Mouse (Mus musculus) frontal cortex, postnatal 14 days (tissue): Measurements from ENCODE around the gene Myh1.
A peak's percentile ranks its signal among the peaks of the same experiment; 100 is the strongest.

ENCODE experiments used
- DNase-seq, 2 experiments: peaks; one replicate each; pipeline ENCODE4 v3.0.0; 2022; ENCODE audit warnings: low spot score in 2 of 2

Gene Myh1

GRCm38 (mm10) chr11:67199752-67200151 lies at the start of gene Myh1:
Gene Myh1, plus strand, starts transcription at chr11:67200052.
- DNase-seq: no peak

GRCm38 (mm10) chr11:67150237-67150636 lies 49.6 kb upstream of the Myh1 start:
- DNase-seq: no peak

GRCm38 (mm10) chr11:67151159-67151558 lies 48.7 kb upstream of the Myh1 start:
- DNase-seq: no peak

GRCm38 (mm10) chr11:67151651-67152630 lies 47.9 kb upstream of the Myh1 start:
- no peak for DNase-seq

DNA sequence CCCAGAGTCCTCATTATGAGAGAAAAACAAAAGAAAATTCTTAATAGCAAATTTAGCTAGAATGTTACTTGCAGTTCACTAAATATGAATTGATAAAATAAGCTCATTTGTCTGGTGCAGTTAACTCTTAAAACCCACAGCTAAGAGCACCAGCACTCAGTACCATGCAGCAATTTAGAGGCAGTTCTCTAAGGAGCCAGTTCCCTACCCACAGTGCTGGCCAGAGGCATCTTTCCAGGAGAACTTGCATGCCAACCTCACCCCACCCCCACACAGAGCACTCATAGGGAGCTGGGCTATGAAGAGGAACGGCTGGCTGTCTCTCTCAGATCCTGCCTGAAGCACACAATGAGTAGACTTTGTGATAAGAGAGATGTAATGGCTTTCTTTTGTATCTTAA lies 46.7 kb upstream of the Myh1 start:
- peak; percentile 25 to 47 for DNase-seq

DNA sequence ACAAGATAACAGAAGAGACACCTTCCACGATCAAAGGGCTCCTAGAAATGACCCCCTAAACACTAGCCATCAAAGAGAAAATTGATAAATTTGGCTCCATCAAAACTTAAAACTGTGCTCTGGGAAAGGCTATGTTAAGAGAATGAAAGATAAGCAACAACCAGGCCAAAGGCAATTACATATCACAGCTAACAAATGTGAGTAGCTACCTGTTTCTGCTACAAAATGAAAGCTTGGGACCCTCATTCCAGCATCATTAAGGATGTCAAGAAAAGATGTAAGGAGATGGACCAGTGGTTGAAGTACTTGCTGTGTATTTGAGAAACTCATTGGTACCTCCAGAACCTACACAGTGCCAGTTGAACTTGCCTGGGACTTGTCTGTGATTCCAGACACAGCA lies 46.0 kb upstream of the Myh1 start:
- no peak for DNase-seq

GRCm38 (mm10) chr11:67155650-67156049 lies 44.2 kb upstream of the Myh1 start:
- DNase-seq: no peak

DNA sequence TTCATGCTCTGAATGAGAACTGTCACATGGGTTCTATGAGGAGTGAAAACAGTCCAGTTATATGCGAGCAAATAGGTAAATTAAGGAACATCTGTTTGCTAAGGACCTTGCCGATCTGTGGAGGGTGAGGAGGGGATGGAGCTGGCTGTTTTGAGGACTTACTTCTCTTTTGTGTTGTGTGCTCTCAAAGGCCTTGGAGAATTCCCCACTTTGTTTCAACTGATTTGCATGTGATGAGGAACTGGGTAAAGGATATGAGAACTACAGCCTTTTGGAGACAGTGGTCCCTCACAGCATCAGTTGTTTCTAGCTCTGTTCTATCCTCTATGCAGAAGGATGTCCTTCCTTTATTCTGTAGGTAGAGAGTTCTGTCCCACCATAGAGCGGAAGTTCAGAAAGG lies 39.7 kb upstream of the Myh1 start:
- DNase-seq: no peak

GRCm38 (mm10) chr11:67163701-67164100 lies 36.2 kb upstream of the Myh1 start:
- peak in 1 of 2 experiments; percentile 21 for DNase-seq

DNA sequence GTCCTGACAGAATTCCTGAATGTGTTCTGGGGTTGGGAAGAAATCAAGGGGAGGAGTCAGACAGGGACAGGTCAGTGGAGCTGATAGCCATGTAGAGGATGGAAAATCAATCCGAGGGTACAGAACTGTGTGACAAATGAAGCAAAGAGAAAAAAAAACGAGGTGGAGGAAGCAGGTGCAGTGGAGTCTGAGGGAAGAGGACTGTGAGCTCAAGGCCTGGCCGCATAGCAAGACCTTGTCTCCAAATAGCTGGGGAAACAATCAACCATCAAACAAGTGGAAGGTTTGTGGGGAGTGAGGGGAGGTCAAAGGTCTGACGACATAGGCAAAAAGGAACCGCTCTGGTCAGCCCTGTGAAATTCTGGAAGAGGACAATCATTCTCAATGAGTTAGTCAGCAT lies 35.0 kb upstream of the Myh1 start:
- no peak for DNase-seq

DNA sequence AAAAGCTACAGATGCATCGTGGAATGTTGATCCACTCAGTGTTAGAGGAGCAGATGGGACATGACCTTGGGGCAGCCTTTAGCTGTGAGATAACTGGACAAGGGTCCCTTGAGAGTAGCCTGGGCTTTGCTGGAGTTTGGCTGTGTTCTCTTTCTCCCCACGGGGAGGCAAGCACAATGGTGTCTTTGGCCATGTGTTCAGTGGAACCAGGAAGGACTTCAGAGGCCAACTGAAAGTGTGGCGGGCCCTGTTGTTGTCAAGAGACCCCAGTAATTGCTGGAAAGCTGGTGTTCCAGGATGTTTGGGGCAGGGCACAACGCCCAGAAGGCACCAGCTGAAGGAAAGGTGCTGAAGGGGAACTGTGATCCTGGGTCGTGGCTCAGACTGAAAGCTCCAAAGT lies 30.6 kb upstream of the Myh1 start:
- no peak for DNase-seq

DNA sequence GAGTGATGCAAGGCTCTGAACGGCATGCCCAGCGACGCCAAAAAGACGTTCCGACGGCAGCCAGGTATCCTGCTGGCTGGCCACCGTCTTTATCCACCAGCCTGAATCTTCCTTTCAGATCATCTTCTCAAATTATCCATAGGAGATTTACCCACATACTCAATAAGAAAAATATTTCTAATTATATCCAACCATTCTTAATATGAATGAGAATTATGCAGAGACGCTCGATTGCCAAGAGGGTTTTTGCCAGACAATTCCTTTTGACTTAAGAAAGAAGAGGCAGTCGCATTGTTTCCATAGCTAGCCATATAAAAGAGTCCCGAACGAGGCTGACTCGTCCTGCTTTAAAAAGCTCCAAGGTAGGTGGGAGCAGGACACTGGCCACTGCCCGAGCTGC lies 29.1 kb upstream of the Myh1 start, which contains the start of gene Myh2:
Gene Myh2, plus strand, starts transcription at position 301 of the 400 bp plus-strand sequence.
- DNase-seq: no peak

- DNase-seq: no peak
Measured at GRCm38 (mm10) chr11:67172439-67172838, 27.4 kb upstream of the Myh1 start.

- no peak for DNase-seq
Measured at GRCm38 (mm10) chr11:67176376-67176775, 23.5 kb upstream of the Myh1 start.

- DNase-seq: no peak
Measured at GRCm38 (mm10) chr11:67190316-67190715, 9.5 kb upstream of the Myh1 start.

DNA sequence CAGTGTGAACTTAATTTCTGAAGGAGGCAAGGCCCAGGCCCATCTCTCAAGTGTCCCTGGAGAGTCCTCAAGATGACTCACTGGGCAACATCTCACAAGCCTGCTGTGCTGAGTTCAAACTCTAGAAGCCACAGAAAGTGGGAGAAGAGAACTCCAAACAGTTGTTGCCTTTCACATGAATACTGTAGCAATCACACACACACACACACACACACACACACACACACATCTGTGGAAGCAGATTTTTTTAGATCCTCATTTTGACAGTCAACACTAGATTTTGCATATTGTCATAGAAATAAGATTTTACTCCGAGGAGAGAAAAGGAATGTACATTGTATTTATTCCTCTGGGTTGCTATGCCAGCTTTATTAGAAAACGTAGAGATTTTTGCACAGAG lies 9.0 kb upstream of the Myh1 start:
- DNase-seq: no peak

GRCm38 (mm10) chr11:67191496-67191895 lies 8.4 kb upstream of the Myh1 start:
- DNase-seq: no peak

DNA sequence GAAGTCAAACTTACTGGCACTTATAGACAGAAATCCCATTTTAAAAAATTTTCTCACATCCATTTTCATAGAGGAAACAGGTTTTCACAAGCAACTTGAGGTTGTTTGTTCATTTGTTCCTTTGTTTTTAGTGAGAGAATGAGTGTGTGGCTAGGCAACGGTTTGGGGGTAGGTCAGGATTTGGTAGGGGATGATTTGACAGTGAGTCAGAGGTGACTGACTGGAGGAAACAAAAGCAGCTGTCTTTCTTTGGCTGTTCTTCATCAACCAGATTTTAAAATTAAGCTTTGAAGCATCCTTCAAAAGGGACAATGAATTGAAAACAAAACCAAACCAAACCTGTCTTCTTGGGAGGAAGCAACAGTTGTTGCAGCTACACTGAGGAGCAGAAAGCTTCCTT lies 531 bp upstream of the Myh1 start:
- no peak for DNase-seq

DNA sequence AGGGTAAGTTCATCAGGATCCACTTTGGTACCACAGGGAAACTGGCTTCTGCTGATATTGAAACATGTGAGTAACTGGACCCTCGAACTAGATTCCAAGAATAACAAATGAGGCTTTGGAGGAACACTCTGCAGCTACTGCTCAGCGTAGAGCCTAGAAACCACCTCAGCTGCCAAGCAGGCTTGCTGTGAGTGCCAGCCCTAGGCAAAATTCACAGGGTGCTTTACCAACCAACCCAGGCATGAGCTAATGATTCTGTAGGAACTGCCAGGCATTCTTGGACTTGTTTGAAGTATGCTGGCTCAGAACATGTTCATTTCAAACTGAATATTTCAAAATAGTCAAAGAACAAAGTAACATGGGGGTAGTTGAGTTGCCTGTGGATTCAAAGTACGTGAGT lies 4.9 kb downstream of the Myh1 start:
- no peak for DNase-seq

DNA sequence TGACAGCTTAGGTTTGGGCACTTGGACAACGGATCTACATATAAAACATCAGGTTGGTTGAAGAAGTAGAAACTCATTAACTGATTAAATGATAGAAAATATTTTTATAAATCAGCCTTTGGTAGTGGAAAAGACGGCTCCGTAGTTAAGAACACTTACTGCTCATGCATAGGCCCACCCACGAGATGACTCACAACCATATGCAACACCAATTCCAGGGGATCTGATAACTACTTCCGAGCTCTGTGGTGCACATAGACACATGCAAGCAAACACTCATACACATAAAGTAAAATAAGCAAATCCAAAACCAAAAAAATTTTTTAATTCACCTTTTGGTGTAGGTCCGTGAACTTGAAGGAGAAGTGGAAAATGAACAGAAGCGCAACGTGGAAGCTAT lies 22.0 kb downstream of the Myh1 start:
- no peak for DNase-seq

GRCm38 (mm10) chr11:67224466-67224865 lies 24.6 kb downstream of the Myh1 start:
- no peak for DNase-seq

DNA sequence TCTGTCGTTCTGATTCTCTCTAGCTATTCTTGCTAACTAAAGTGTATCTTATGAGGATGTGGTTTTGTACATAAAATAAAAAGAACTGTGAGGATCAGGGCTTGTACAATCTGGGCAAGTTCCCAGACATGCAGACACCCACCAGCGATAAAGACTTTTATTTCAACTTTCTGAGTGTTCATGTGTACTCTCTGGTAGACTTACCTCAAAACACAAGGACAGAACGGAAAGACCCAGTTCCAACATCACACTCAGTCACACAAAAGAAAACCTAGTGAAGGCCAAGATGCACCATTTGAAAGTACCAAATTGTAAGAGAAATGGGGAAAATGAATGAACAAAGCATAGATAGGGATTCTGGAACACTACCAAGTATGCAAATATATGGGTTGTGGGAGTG lies 28.9 kb downstream of the Myh1 start:
- no peak for DNase-seq

- no peak for DNase-seq
Measured at GRCm38 (mm10) chr11:67229166-67229565, 29.3 kb downstream of the Myh1 start.

DNA sequence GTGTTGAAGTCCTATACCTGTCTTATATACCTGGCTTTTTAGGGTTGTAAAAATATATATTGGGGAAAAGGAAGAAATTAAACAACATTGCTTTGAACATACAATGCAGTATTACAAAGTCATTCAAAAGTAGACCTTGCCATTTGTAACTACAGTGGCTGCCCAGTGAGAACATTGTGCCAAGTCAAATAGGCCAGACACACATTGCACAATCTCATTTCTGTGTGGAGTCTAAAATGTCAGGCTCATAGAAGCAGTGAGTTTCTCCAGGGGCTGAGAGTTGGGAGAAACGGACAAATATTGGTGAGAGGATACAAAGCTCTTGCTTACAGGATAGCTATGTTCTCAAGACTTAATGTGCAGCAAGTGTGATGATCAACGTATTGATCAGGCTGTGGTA lies 30.1 kb downstream of the Myh1 start:
- DNase-seq: no peak
